Mouse (Mus musculus): ENCODE data around the gene Ssr3. TPM values are rescaled to one million over a fixed set of nuclear protein-coding genes. Genes with fewer than 3 reads are reported as not detected.

The Ssr3 gene
- total and polyA plus RNA-seq, 3 experiments = 18.6 to 345 (median 235) TPM

DNA sequence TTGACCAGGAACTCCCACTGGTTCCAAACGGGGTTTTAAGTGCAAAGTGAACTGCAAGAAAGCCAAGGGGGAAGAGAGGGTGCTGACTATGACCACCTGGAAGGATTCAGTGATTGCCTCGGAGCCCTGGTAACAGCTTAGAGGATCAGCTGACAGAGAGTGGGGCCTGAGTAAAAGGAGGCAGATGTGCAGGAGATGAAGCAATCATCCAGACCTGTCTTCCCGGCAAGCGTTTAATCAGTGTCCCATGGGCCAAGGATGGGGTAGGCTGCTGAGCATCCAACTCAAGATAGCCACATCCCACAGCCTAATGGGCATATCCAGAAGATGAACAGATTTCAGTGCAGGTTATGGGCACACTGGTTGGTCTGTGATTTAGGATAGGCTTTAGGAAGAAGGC, 24.5 kb downstream of the Ssr3 start:
- no peak for ATAC-seq (ENCODE audit: extremely low read depth, insufficient number of reproducible peaks, low FRiP score, poor library complexity, severe bottlenecking)
- Histone ChIP-seq H3K4me3 (ENCODE audit: low read depth, low read length) (no peak overlapping the region), H3K4me1 (ENCODE audit: insufficient read depth, low read depth, low read length) (0 out of 2 replicates have a peak, but pooled peaks cover 3% of the 10 kb centered on the region), H3K27me3 (ENCODE audit: insufficient read depth, low read length) (no peaks in the 10 kb centered on the region), H3K9me3 (replicated peaks) (no peaks in the 10 kb centered on the region), H3K36me3 (replicated peaks) (peaks cover 68% of the 10 kb centered on the region)
- no peak for TF ChIP-seq GATA2 (IDR thresholded peaks at IDR 0.05; ENCODE audit: borderline replicate concordance, low read depth, low read length)
- no peak for TF ChIP-seq CTCF (IDR thresholded peaks at IDR 0.05; ENCODE audit: low read depth, low read length)
- TF ChIP-seq GATA1 (IDR thresholded peaks at IDR 0.05; ENCODE audit: borderline replicate concordance, low read length) = no peak
- no peak for DNase-seq (ENCODE audit: low spot score)

DNA sequence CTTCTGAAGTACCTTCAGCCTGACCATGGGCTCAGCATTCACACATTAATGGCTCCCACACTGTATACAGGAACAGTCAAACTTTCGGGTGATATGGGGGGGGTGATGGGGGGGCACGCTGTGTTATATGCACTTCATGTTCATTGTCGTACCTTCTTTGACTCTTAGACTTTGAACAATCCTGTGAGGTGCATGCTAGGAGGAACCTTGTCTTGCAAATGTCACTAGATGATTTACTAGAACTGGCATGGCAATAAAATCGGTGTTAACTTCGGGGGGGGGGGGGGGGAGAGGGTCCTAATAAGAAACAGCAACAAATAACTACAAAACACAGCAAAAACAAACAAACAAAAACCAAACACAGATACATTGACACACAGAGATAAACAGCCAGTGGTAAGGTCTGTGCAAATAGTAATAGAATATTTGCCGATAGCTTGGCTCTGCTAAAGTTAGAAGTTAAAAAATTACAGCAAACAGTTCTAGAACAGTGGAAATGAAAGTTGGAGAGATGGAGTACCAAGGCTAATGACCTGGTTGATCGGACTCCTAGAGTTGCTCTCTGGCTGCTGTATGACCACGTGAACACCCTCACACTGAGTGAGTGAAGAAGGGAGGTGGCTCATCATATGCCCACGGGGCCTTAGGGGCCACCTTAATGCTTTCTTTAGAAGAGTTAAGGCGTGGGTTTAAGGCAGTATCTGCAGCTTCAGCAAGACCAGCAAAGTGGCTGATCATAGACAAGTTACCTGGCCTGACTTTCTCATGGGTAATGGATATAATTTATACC, 26.3 kb downstream of the Ssr3 start:
- 0 out of 2 replicates have a peak, but pooled peaks cover 3% of the 10 kb centered on the region for H3K4me1 ChIP-seq (ENCODE audit: insufficient read depth, low read depth, low read length)
- no peaks in the 10 kb centered on the region for H3K9me3 ChIP-seq (replicated peaks)
- ATAC-seq (ENCODE audit: extremely low read depth, insufficient number of reproducible peaks, low FRiP score, poor library complexity, severe bottlenecking) (no peak), DNase-seq (ENCODE audit: low spot score) (no peak)
- no peak overlapping the region for H3K4me3 ChIP-seq (ENCODE audit: low read depth, low read length)
- no peaks in the 10 kb centered on the region for H3K27me3 ChIP-seq (ENCODE audit: insufficient read depth, low read length)
- H3K36me3 ChIP-seq (replicated peaks) = peaks cover 54% of the 10 kb centered on the region
- TF ChIP-seq CTCF (IDR thresholded peaks at IDR 0.05; ENCODE audit: low read depth, low read length) (no peak), GATA1 (IDR thresholded peaks at IDR 0.05; ENCODE audit: borderline replicate concordance, low read length) (no peak), GATA2 (IDR thresholded peaks at IDR 0.05; ENCODE audit: borderline replicate concordance, low read depth, low read length) (no peak), TAL1 (conservative IDR thresholded peaks at IDR 0.05; ENCODE audit: low read depth, low read length) (no peak), POLR2AphosphoS5 (IDR thresholded peaks at IDR 0.05; ENCODE audit: insufficient replicate concordance, low read depth, low read length) (no peak)

DNA sequence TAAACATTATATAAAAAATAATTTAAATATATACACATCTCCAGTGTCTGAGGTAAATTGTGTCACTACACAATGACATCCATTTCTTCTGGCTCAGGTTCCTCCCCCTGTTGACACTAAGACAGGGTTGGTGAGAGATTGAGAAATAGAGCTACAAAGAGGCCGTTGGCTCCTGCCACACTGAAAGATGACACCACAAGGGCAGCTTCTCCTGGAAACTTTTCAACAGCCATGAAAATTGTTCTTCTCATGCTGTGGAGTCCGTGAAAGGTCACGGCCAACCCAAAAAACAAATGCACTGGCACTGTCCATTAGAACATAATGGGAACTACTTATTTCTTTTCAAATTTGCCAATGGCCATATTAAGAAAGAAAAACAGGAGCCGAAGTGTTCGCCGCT, 27.2 kb downstream of the Ssr3 start:
- no peak overlapping the region for H3K4me3 ChIP-seq (ENCODE audit: low read depth, low read length)
- TF ChIP-seq POLR2AphosphoS5 (IDR thresholded peaks at IDR 0.05; ENCODE audit: insufficient replicate concordance, low read depth, low read length) = no peak
- no peak for TF ChIP-seq GATA2 (IDR thresholded peaks at IDR 0.05; ENCODE audit: borderline replicate concordance, low read depth, low read length)
- TF ChIP-seq TAL1 (conservative IDR thresholded peaks at IDR 0.05; ENCODE audit: low read depth, low read length) = no peak
- TF ChIP-seq GATA1 (IDR thresholded peaks at IDR 0.05; ENCODE audit: borderline replicate concordance, low read length) = no peak
- TF ChIP-seq CTCF (IDR thresholded peaks at IDR 0.05; ENCODE audit: low read depth, low read length) = no peak
- no peak for ATAC-seq (ENCODE audit: extremely low read depth, insufficient number of reproducible peaks, low FRiP score, poor library complexity, severe bottlenecking)
- no peak for DNase-seq (ENCODE audit: low spot score)
- H3K4me1 ChIP-seq (ENCODE audit: insufficient read depth, low read depth, low read length) = 0 out of 2 replicates have a peak, but pooled peaks cover 3% of the 10 kb centered on the region
- H3K27me3 ChIP-seq (ENCODE audit: insufficient read depth, low read length) = no peaks in the 10 kb centered on the region
- peaks cover 46% of the 10 kb centered on the region for H3K36me3 ChIP-seq (replicated peaks)
- H3K9me3 ChIP-seq (replicated peaks) = no peaks in the 10 kb centered on the region

DNA sequence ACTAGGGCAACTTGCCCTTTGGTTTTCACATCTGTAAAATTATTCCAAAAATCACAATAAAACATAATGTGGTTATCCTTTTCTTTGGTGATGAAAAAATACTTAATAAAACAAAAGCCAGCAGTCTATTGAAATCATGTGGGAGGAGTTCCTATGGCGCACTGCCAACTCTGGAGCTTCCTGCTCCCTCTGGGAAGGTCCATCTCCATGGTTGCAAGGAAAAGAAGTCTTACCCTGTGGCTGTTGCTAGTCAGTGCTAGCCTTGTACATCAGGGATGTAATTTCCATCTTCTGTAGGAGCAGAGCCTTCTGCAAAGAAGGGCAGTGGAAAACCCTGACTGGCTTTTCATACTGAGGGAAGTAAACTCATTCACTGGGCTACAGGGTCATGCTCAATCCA, 29.0 kb downstream of the Ssr3 start:
- Histone ChIP-seq H3K4me1 (ENCODE audit: insufficient read depth, low read depth, low read length) (0 out of 2 replicates have a peak, but pooled peaks cover 3% of the 10 kb centered on the region), H3K36me3 (replicated peaks) (peaks cover 37% of the 10 kb centered on the region), H3K27me3 (ENCODE audit: insufficient read depth, low read length) (no peaks in the 10 kb centered on the region), H3K9me3 (replicated peaks) (no peaks in the 10 kb centered on the region), H3K4me3 (ENCODE audit: low read depth, low read length) (no peak overlapping the region)
- no peak for ATAC-seq (ENCODE audit: extremely low read depth, insufficient number of reproducible peaks, low FRiP score, poor library complexity, severe bottlenecking)
- TF ChIP-seq POLR2AphosphoS5 (IDR thresholded peaks at IDR 0.05; ENCODE audit: insufficient replicate concordance, low read depth, low read length) (no peak), CTCF (IDR thresholded peaks at IDR 0.05; ENCODE audit: low read depth, low read length) (no peak), TAL1 (conservative IDR thresholded peaks at IDR 0.05; ENCODE audit: low read depth, low read length) (no peak), GATA2 (IDR thresholded peaks at IDR 0.05; ENCODE audit: borderline replicate concordance, low read depth, low read length) (no peak), GATA1 (IDR thresholded peaks at IDR 0.05; ENCODE audit: borderline replicate concordance, low read length) (no peak)
- DNase-seq (ENCODE audit: low spot score) = no peak

DNA sequence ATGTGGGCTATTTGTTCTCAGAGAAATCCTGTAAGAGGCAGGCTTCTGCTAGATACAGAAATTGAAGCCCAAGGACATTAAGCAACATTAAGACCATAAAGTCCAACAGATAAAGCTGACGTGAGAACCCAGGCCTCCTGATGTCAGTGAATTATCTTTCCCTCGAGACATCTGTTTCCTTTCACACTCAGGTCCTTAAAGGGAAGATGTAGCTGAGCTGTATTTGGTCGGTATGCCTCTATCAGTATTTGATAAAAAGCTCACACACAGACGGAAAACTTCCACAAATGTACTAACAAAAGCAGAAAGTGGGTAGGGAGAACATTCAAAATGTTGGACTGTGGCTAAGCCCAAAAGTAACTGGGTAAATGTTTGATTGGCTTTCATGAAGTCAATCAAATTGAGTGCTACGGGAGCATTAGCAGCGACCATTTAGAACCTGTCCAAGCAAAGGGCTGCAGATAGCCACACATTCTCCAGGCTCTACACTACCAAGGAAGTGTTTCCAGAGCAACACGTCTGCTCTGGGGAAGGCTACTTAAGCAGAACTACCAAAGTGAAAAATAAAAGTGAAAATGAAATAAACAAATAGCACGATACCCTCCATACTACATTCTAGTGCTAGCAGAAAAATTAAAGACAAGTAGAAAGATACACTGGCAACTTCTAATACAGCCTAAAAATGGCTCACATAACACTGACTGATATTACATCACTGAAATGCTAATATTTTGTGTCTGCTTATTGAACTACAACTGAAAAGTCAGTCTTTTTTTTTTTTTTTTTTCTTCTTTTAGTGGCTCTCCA, 32.1 kb downstream of the Ssr3 start:
- no peaks in the 10 kb centered on the region for H3K4me1 ChIP-seq (ENCODE audit: insufficient read depth, low read depth, low read length)
- no peak overlapping the region for H3K4me3 ChIP-seq (ENCODE audit: low read depth, low read length)
- H3K27me3 ChIP-seq (ENCODE audit: insufficient read depth, low read length) = no peaks in the 10 kb centered on the region
- TF ChIP-seq CTCF (IDR thresholded peaks at IDR 0.05; ENCODE audit: low read depth, low read length) (no peak), GATA2 (IDR thresholded peaks at IDR 0.05; ENCODE audit: borderline replicate concordance, low read depth, low read length) (no peak), TAL1 (conservative IDR thresholded peaks at IDR 0.05; ENCODE audit: low read depth, low read length) (no peak), GATA1 (IDR thresholded peaks at IDR 0.05; ENCODE audit: borderline replicate concordance, low read length) (no peak), POLR2AphosphoS5 (IDR thresholded peaks at IDR 0.05; ENCODE audit: insufficient replicate concordance, low read depth, low read length) (no peak)
- no peaks in the 10 kb centered on the region for H3K9me3 ChIP-seq (replicated peaks)
- no peak for ATAC-seq (ENCODE audit: extremely low read depth, insufficient number of reproducible peaks, low FRiP score, poor library complexity, severe bottlenecking)
- H3K36me3 ChIP-seq (replicated peaks) = peaks cover 25% of the 10 kb centered on the region
- DNase-seq (ENCODE audit: low spot score) = no peak

DNA sequence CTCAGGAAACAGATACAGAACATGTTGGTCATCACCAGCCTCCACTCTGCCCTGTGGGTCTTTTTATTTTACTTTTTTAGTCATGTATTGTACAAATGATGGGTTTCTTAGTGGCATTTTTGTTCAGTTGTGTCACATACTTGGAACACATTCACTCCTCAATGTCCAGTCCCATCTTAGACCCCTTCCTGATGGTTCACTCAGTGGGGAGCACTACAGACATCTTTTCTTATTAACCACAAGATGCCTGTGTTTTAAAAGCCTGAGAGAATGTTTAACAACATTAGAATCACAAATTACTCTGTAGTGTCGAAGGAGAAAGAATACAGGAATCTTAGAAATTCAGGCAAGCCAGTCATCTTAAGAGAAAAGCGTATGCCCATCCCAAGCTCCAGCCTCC, 33.6 kb downstream of the Ssr3 start:
- no peak for DNase-seq (ENCODE audit: low spot score)
- peaks cover 17% of the 10 kb centered on the region for H3K36me3 ChIP-seq (replicated peaks)
- no peaks in the 10 kb centered on the region for H3K27me3 ChIP-seq (ENCODE audit: insufficient read depth, low read length)
- TF ChIP-seq POLR2AphosphoS5 (IDR thresholded peaks at IDR 0.05; ENCODE audit: insufficient replicate concordance, low read depth, low read length) (no peak), GATA2 (IDR thresholded peaks at IDR 0.05; ENCODE audit: borderline replicate concordance, low read depth, low read length) (no peak), TAL1 (conservative IDR thresholded peaks at IDR 0.05; ENCODE audit: low read depth, low read length) (no peak), CTCF (IDR thresholded peaks at IDR 0.05; ENCODE audit: low read depth, low read length) (no peak), GATA1 (IDR thresholded peaks at IDR 0.05; ENCODE audit: borderline replicate concordance, low read length) (no peak)
- ATAC-seq (ENCODE audit: extremely low read depth, insufficient number of reproducible peaks, low FRiP score, poor library complexity, severe bottlenecking) = no peak
- no peaks in the 10 kb centered on the region for H3K9me3 ChIP-seq (replicated peaks)
- no peaks in the 10 kb centered on the region for H3K4me1 ChIP-seq (ENCODE audit: insufficient read depth, low read depth, low read length)
- H3K4me3 ChIP-seq (ENCODE audit: low read depth, low read length) = no peak overlapping the region
